In the genomic region with DNA sequence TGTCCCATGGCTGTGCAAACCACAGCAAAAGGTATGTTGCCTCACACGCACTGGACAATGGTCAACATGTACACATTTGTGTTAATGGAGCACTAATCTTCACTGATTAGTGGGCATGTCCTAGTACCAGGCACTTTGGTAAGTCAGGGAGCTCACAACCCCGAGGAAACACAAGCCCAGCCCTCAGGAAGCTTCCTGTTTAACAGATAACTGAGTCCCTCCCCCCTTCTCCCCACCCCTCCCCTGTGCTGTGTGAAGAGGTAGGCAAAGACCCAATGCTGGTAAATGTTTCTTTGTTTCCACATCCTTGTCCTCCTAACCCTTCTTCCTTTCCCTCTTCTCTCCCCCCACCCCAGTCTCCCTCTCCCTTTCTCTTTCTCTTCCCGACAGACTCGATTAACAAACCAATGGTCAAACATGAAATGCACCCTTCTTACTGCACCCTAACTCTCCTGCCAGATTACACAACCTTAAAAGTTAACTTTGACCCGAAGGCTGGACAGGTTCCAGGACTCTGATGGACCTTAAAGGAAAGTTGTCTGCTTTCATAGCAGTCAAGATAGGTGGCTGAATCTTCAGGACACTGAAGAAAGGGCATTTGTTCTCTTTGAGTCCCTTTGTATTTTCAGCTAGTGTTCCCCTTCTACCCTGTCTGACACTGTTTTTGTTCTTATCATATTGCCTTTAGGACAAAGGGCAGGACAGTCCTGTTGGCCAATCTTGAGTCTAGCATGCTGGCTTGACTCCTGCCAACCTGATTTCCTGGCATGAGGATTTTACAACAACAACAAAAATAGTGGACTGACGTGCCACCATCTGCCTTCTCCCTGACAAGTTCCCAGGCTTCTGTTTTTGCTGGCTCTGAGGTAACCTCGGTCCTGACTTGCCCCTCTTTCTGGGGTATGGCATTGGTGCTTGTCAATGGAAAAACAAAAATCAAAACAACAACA, we compare ENCODE assay signal across 10 mouse cellular contexts. TPM values are rescaled to one million over a fixed set of nuclear protein-coding genes. Genes with fewer than 3 reads are reported as not detected.
A peak's percentile ranks its signal among the peaks of the same experiment; 100 is the strongest.
DNase-seq lines count a peak whose midpoint lies in the region; ATAC-seq and TF ChIP-seq lines count a peak whose summit lies in the region.
"Had no signal": no experiment of that assay in that cellular context is flagged by ENCODE, and none has a peak within 500 bp of the region (broad histone marks: within the 10 kb centered on the region; RNA-seq: fewer than 3 reads in every experiment).

No protein-coding gene starts in this region.

- TF ChIP-seq EP300 in heart, adult 2 months (IDR thresholded peaks at IDR 0.05; ENCODE audit: insufficient read depth, low read depth, low read length), result 0 out of 2 replicates have a peak, but pooled peaks have one; percentile 39

- WGBS in heart, adult 2 months, result 26% methylated on average over 7 of the region's 7 CpGs
- 48% methylated on average over 7 of the region's 7 CpGs for WGBS in heart, embryonic 11.5 days (ENCODE audit: insufficient replicate concordance)
- 11% methylated on average over 7 of the region's 7 CpGs for WGBS in liver, adult 2 months

- ATAC-seq in heart, embryonic 11.5 days (replicated peaks; ENCODE audit: insufficient number of reproducible peaks, low FRiP score, low TSS enrichment), result no peak
- peak; percentile 72 for ATAC-seq in activated CD4-positive, CD25-positive, alpha-beta regulatory T cell, adult 4 months

- intact Hi-C loops in heart, adult 2 months (cut with DNase I), result no loop called here
- intact Hi-C loops in gastrocnemius, postnatal 14 days (cut with DNase I; ENCODE audit: low total_unique reads), result no loop called here

- peaks cover 6% of the 10 kb centered on the region; the same call in 1 of the 2 replicates for H3K4me1 ChIP-seq in heart, adult 2 months (ENCODE audit: control insufficient read depth, insufficient read depth, low read length)
- no peaks in the 10 kb centered on the region for H3K4me1 ChIP-seq in heart, embryonic 11.5 days (ENCODE audit: control insufficient read depth, insufficient read depth, low read length)
- H3K4me1 ChIP-seq in liver, adult 2 months (ENCODE audit: control insufficient read depth, insufficient read depth, low read length), result peaks cover 32% of the 10 kb centered on the region

- no peak overlapping the region for H3K4me3 ChIP-seq in heart, adult 2 months
- no peak overlapping the region for H3K4me3 ChIP-seq in heart, embryonic 11.5 days (ENCODE audit: low read depth, low read length)
- H3K4me3 ChIP-seq in liver, adult 2 months (ENCODE audit: insufficient read depth, low read depth, low read length), result peak overlapping the region; percentile 35
- H3K4me3 ChIP-seq: gastrocnemius, adult 2 months; limb, embryonic 12.5 days had no signal

- H3K27me3 ChIP-seq in heart, adult 2 months (ENCODE audit: control insufficient read depth, insufficient read depth, low read length), result no peaks in the 10 kb centered on the region
- H3K27me3 ChIP-seq in heart, embryonic 11.5 days (ENCODE audit: control insufficient read depth, insufficient read depth, low read length), result no peaks in the 10 kb centered on the region
- H3K27me3 ChIP-seq in liver, adult 2 months (ENCODE audit: control insufficient read depth, insufficient read depth, low read length), result no peaks in the 10 kb centered on the region
- H3K27me3 ChIP-seq: limb, embryonic 12.5 days had no signal

- peaks cover 4% of the 10 kb centered on the region; the same call in 1 of the 2 replicates for H3K36me3 ChIP-seq in heart, adult 2 months (ENCODE audit: control insufficient read depth, insufficient read depth, low read length)
- H3K36me3 ChIP-seq in heart, embryonic 11.5 days (ENCODE audit: control insufficient read depth, insufficient read depth, low read length), result no peaks in the 10 kb centered on the region
- H3K36me3 ChIP-seq in liver, adult 2 months (ENCODE audit: control insufficient read depth, insufficient read depth, low read length), result no peaks in the 10 kb centered on the region

- H3K4me2 ChIP-seq in heart, embryonic 11.5 days, result no peak overlapping the region
- H3K4me2 ChIP-seq: limb, embryonic 12.5 days had no signal

- TF ChIP-seq POLR2A in heart, adult 2 months (IDR thresholded peaks at IDR 0.05; ENCODE audit: insufficient read depth, low read depth, low read length), result no peak
- TF ChIP-seq POLR2A in liver, adult 2 months (IDR thresholded peaks at IDR 0.05; ENCODE audit: extremely low read depth, insufficient read depth, low read length), result no peak

- DNase-seq in heart, adult 2 months, result peak in 1 of 2 experiments; percentile 31
- peak; percentile 62 for DNase-seq in gonadal fat pad, adult 2 months (ENCODE audit: low read depth)
- DNase-seq in liver, adult 2 months (ENCODE audit: extremely low read depth, low read depth, low spot score), result peak; percentile 99
- no peak for DNase-seq in layer of hippocampus, postnatal 10 days (ENCODE audit: low spot score in 2 of 2)
- no peak for DNase-seq in gastrocnemius, postnatal 14 days
- DNase-seq in MN1 (ENCODE audit: low spot score), result no peak
- DNase-seq: gastrocnemius, adult 2 months had no signal

- H3K27ac ChIP-seq in heart, adult 2 months, result no peak overlapping the region; the same call in 1 of the 2 replicates
- no peak overlapping the region for H3K27ac ChIP-seq in heart, embryonic 11.5 days (ENCODE audit: low read depth, low read length)
- peak overlapping the region; percentile 92 for H3K27ac ChIP-seq in liver, adult 2 months (replicated peaks; ENCODE audit: insufficient read depth, low read depth, low read length)
- H3K27ac ChIP-seq: gastrocnemius, adult 2 months; limb, embryonic 12.5 days had no signal

- no peaks in the 10 kb centered on the region for H3K9me3 ChIP-seq in heart, embryonic 11.5 days (replicated peaks; ENCODE audit: control insufficient read depth, low read length)
- H3K9me3 ChIP-seq: limb, embryonic 12.5 days had no signal

- H3K9ac ChIP-seq in heart, adult 2 months (ENCODE audit: low read depth, low read length), result no peak overlapping the region
- H3K9ac ChIP-seq in heart, embryonic 11.5 days (ENCODE audit: low read depth, low read length), result no peak overlapping the region
- peak overlapping the region; percentile 40 for H3K9ac ChIP-seq in liver, adult 2 months (ENCODE audit: low read depth, low read length)
- H3K9ac ChIP-seq: limb, embryonic 12.5 days had no signal

- H3K79me2 ChIP-seq in heart, adult 2 months (replicated peaks; ENCODE audit: control insufficient read depth, insufficient read depth, low read length), result no peaks in the 10 kb centered on the region
- 0 out of 2 replicates have a peak, but pooled peaks cover 3% of the 10 kb centered on the region for H3K79me2 ChIP-seq in liver, adult 2 months (ENCODE audit: control insufficient read depth, insufficient read depth, low read length)

- TF ChIP-seq CTCF in heart, adult 2 months (IDR thresholded peaks at IDR 0.05), result no peak
- TF ChIP-seq CTCF in liver, adult 2 months (IDR thresholded peaks at IDR 0.05; ENCODE audit: low read depth, low read length), result no peak

RNA-seq across cellular contexts. Expression of gene Tapt1, which starts 13.0 kb away (rescaled TPM):
- 10 to 100 TPM; 19.2 to 21.1 TPM for total RNA-seq in heart, adult 2 months (2021)
- 18.7 and 41.4 TPM in 2 replicates for polyA plus RNA-seq in heart, adult 2 months (2012; rRNA removed)
- 23.8 and 26.9 TPM in 2 replicates for polyA plus RNA-seq in heart, embryonic 11.5 days (2014; fragmentation: Nextera tagmentation; extraction: Ambion mirVana)
- polyA plus RNA-seq in activated CD4-positive, CD25-positive, alpha-beta regulatory T cell, adult 4 months (2017; shearing (Covaris generic)), result 10 to 100 TPM; 15.1 to 15.2 TPM
- 34.4 and 42.6 TPM in 2 replicates for polyA plus RNA-seq in gonadal fat pad, adult 2 months (2012; rRNA removed)
- 63.5 and 68.6 TPM in 2 replicates for total RNA-seq in liver, adult 2 months (2014; rRNA removed)
- polyA plus RNA-seq in liver, adult 2 months (2012; rRNA removed), result 34.8 and 35.8 TPM in 2 replicates
- total RNA-seq in layer of hippocampus, postnatal 10 days (2021), result 10 to 100 TPM; 42.7 to 47.5 TPM
- 10 to 100 TPM; 25.4 to 27.7 TPM for total RNA-seq in gastrocnemius, postnatal 14 days (2021)

Comparison
In these comparisons a context has a peak if more than half of its experiments do, and no peak if none do; other contexts are left out.
1. DNase-seq: peak in gonadal fat pad, adult 2 months (single experiment) and liver, adult 2 months (single experiment); none in layer of hippocampus, postnatal 10 days (0 of 2), gastrocnemius, postnatal 14 days (single experiment) and MN1 (single experiment).